Mouse (Mus musculus) ZHBTc4 (cell line): ENCODE results near the gene Hltf.
A peak's percentile ranks its signal among the peaks of the same experiment; 100 is the strongest.
"Not testable (repeated sequence)": the region's sequence is repeated elsewhere in the genome, so short reads cannot be mapped to it uniquely, and the experiment has no call there.

Experiments used
- DNase-seq: peaks from one replicate; pipeline ENCODE4 v3.0.0-alpha.2; 2011; ENCODE audit warnings: low read depth, low spot score

Gene Hltf

GRCm38 (mm10) chr3:20104318-20104717 is 46.7 kb downstream of the Hltf start:
- no peak for DNase-seq

GRCm38 (mm10) chr3:20104776-20105175 is 47.2 kb downstream of the Hltf start:
- no peak for DNase-seq

- no peak for DNase-seq
Observed at GRCm38 (mm10) chr3:20108881-20109280, 51.3 kb downstream of the Hltf start.

GRCm38 (mm10) chr3:20111913-20112312 is 54.3 kb downstream of the Hltf start:
- no peak for DNase-seq

GRCm38 (mm10) chr3:20119044-20119591 is 61.5 kb downstream of the Hltf start:
- no peak for DNase-seq

GRCm38 (mm10) chr3:20119686-20120244 is 62.2 kb downstream of the Hltf start:
- peak; percentile 75 for DNase-seq

- not testable (repeated sequence) for DNase-seq
Observed at GRCm38 (mm10) chr3:20121582-20121981, 64.0 kb downstream of the Hltf start.

- no peak for DNase-seq
Observed at GRCm38 (mm10) chr3:20125604-20126003, 68.0 kb downstream of the Hltf start.

GRCm38 (mm10) chr3:20127047-20127595 is 69.5 kb downstream of the Hltf start:
- DNase-seq: peak; percentile 77

GRCm38 (mm10) chr3:20129491-20129890 is 71.9 kb downstream of the Hltf start:
- DNase-seq: no peak

- no peak for DNase-seq
Observed at GRCm38 (mm10) chr3:20130456-20131349, 73.1 kb downstream of the Hltf start.

GRCm38 (mm10) chr3:20131350-20131720 is 73.7 kb downstream of the Hltf start:
- DNase-seq: no peak

- no peak for DNase-seq
Observed at GRCm38 (mm10) chr3:20132731-20133130, 75.1 kb downstream of the Hltf start.

GRCm38 (mm10) chr3:20133745-20134144 is 76.1 kb downstream of the Hltf start:
- DNase-seq: no peak

- no peak for DNase-seq
Observed at GRCm38 (mm10) chr3:20134545-20134944, 76.9 kb downstream of the Hltf start.

- no peak for DNase-seq
Observed at GRCm38 (mm10) chr3:20136868-20137581, 79.4 kb downstream of the Hltf start.

GRCm38 (mm10) chr3:20141240-20141639 is 83.6 kb downstream of the Hltf start:
- DNase-seq: no peak

- DNase-seq: peak; percentile 63
Observed at GRCm38 (mm10) chr3:20141679-20142078, 84.1 kb downstream of the Hltf start.

- DNase-seq: no peak
Observed at GRCm38 (mm10) chr3:20142101-20142500, 84.5 kb downstream of the Hltf start.

GRCm38 (mm10) chr3:20142576-20142975 is 85.0 kb downstream of the Hltf start:
- DNase-seq: no peak

GRCm38 (mm10) chr3:20143726-20144125 is 86.1 kb downstream of the Hltf start:
- no peak for DNase-seq

GRCm38 (mm10) chr3:20144401-20144800 is 86.8 kb downstream of the Hltf start:
- no peak for DNase-seq
